Mouse (Mus musculus): Measurements from ENCODE around the gene Ppp1r13b.

Ppp1r13b gene

GRCm38 (mm10) chr12:111787015-111787414 lies 120.9 kb downstream of the Ppp1r13b start:
- no peak for DNase-seq

GRCm38 (mm10) chr12:111785174-111785573 lies 122.7 kb downstream of the Ppp1r13b start:
- DNase-seq = no peak

- no peak for DNase-seq
These were observed 128.4 kb downstream of the Ppp1r13b start for GRCm38 (mm10) chr12:111779544-111779943.

All from cerebellum, adult 8-10 months (tissue).